Mouse (Mus musculus) heart, adult 18-20 months (tissue): ENCODE data around the gene a. TPM values are rescaled to one million over a fixed set of nuclear protein-coding genes. Genes with fewer than 3 reads are reported as not detected.
"Not testable (repeated sequence)": the region's sequence is repeated elsewhere in the genome, so short reads cannot be mapped to it uniquely, and the experiment has no call there.

Source experiments
- DNase-seq, 2 experiments: peaks; one replicate each; pipeline ENCODE4 v3.0.0; 2021 to 2022; ENCODE audit warnings: mixed read lengths in 1 of 2
- total RNA-seq, 2 experiments: library from RNA; stranded (reverse); gene quantifications; 2 replicates each; pipeline ENCODE4 v1.2.3; 2021

Gene a
- total RNA-seq, 2 experiments from 2014 or later: not detected

GRCm38 (mm10) chr2:154836537-154836936 lies 45.3 kb downstream of the a start:
- no peak for DNase-seq

- DNase-seq: no peak
Measured at GRCm38 (mm10) chr2:154848086-154848485, 56.9 kb downstream of the a start.

GRCm38 (mm10) chr2:154855383-154855782 lies 64.2 kb downstream of the a start:
- peak; percentile 43 to 79 for DNase-seq

- DNase-seq: no peak
Measured at GRCm38 (mm10) chr2:154863672-154864071, 72.5 kb downstream of the a start.

- DNase-seq: no peak
Measured at GRCm38 (mm10) chr2:154865696-154866095, 74.5 kb downstream of the a start.

GRCm38 (mm10) chr2:154868106-154868505 lies 76.9 kb downstream of the a start:
- no peak for DNase-seq

GRCm38 (mm10) chr2:154869954-154870641 lies 78.9 kb downstream of the a start:
- no peak for DNase-seq

GRCm38 (mm10) chr2:154876621-154877020 lies 85.4 kb downstream of the a start:
- DNase-seq: no peak

- DNase-seq: no peak
Measured at GRCm38 (mm10) chr2:154891585-154891984, 100.4 kb downstream of the a start.

- DNase-seq: peak; percentile 97 to 98
Measured at GRCm38 (mm10) chr2:154892201-154893044, 101.2 kb downstream of the a start, which contains the start of gene Eif2s2. TSS of gene Eif2s2 (minus strand) at chr2:154892935.

GRCm38 (mm10) chr2:154893045-154893385 lies 101.8 kb downstream of the a start:
- no peak for DNase-seq

- no peak for DNase-seq
Measured at GRCm38 (mm10) chr2:154893548-154893947, 102.3 kb downstream of the a start.

GRCm38 (mm10) chr2:154899004-154899403 lies 107.8 kb downstream of the a start:
- DNase-seq: not testable (repeated sequence)

GRCm38 (mm10) chr2:154899412-154899811 lies 108.2 kb downstream of the a start:
- not testable (repeated sequence) for DNase-seq

GRCm38 (mm10) chr2:154902111-154902510 lies 110.9 kb downstream of the a start:
- DNase-seq: no peak

GRCm38 (mm10) chr2:154905796-154906195 lies 114.6 kb downstream of the a start:
- DNase-seq: no peak

GRCm38 (mm10) chr2:154908223-154908622 lies 117.0 kb downstream of the a start:
- DNase-seq: not testable (repeated sequence)

- no peak for DNase-seq
Measured at GRCm38 (mm10) chr2:154909789-154910188, 118.6 kb downstream of the a start.

- no peak for DNase-seq
Measured at GRCm38 (mm10) chr2:154915922-154916541, 124.8 kb downstream of the a start.

- DNase-seq: peak; percentile 12 to 26
Measured at GRCm38 (mm10) chr2:154916547-154916946, 125.3 kb downstream of the a start.

GRCm38 (mm10) chr2:154917866-154918641 lies 126.9 kb downstream of the a start:
- no peak for DNase-seq

- no peak for DNase-seq
Measured at GRCm38 (mm10) chr2:154920896-154921295, 129.7 kb downstream of the a start.
